Mouse (Mus musculus) erythroblast, embryonic 14.5 days (primary cell): ENCODE measurements around the gene Terb2.

ENCODE experiments used
- GATA1 ChIP-seq: IDR thresholded peaks from 2 replicates; pipeline ENCODE4 v1.6.1; 2012; ENCODE audit warnings: low read length, inconsistent platforms, mixed read lengths
- TAL1 ChIP-seq: IDR thresholded peaks from 3 replicates; pipeline ENCODE4 v1.6.1; 2012; ENCODE audit warnings: low read length, inconsistent platforms, mixed read lengths

DNA sequence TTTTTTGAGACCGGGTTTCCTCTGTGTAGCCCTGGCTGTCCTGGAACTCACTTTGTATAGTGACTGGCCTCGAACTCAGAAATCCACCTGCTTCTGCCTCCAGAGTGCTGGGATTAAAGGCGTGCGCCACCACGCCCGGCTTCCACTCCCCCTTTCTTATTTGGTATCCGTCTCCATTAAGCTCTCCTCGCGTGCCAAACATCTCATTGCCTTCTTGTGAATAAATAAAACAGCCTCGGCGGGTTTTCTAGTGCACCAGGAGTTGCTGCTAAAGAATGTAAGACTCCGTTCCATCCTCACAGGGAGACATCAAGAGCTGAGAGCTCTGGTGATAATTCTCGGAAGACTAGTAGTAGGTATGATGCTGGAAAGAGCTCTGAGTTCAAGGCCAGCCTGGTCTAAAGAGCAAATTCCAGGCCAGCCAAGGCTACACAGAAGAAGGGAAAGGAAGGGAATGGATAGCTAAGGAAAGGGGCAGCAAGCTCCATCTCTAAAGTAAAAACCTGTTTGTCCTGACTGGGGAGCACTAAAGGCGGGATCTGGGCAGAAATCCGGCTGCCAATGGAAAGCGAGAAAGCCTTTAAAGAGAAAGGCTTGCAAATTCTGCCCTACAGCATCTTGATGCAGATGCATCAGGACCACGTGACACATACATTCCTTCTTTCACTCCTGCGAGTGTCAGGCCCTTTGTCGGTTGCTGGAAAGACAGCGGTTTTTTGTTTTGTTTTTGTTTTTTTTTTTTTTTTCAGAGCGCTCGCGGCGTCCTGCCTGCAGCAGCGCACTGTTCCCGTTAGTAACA, 47.9 kb downstream of the Terb2 start:
- no peak for TF ChIP-seq TAL1
- TF ChIP-seq GATA1: no peak
